In genomic region chr8:95620046-95620445, GRCm38 (mm10) we compare ENCODE assay signal across 34 mouse cellular contexts. TPM values are rescaled to one million over a fixed set of nuclear protein-coding genes. Genes with fewer than 3 reads are reported as not detected.
"Had no signal": no experiment of that assay in that cellular context is flagged by ENCODE, and none has a peak within 500 bp of the region (broad histone marks: within the 10 kb centered on the region; RNA-seq: fewer than 3 reads in every experiment).

No protein-coding gene starts in this region.

- ATAC-seq: hindbrain, postnatal 0 days; intestine, embryonic 16.5 days; liver, embryonic 12.5 days had no signal

- H3K27ac ChIP-seq: heart, adult 2 months; heart, embryonic 13.5 days; heart, embryonic 15.5 days; hindbrain, embryonic 13.5 days; hindbrain, embryonic 15.5 days; hindbrain, postnatal 0 days; kidney, embryonic 15.5 days; kidney, postnatal 0 days; limb, embryonic 13.5 days; limb, embryonic 15.5 days; liver, embryonic 12.5 days; liver, embryonic 14.5 days had no signal

- DNase-seq: gastrocnemius, postnatal 14 days; gastrocnemius, postnatal 36 days; heart, adult 11 months; heart, adult 2 months; heart, postnatal 14 days; heart, postnatal 36 days; kidney, adult 11 months; kidney, adult 2 months; kidney, adult 9 months; kidney, postnatal 14 days; kidney, postnatal 36 days; left cerebral cortex, postnatal 4 days had no signal

- H3K4me3 ChIP-seq: heart, adult 2 months; heart, embryonic 13.5 days; heart, embryonic 15.5 days; hindbrain, embryonic 13.5 days; hindbrain, embryonic 15.5 days; kidney, embryonic 15.5 days; limb, embryonic 13.5 days; limb, embryonic 15.5 days; liver, embryonic 12.5 days had no signal

RNA-seq across cellular contexts. Expression of gene Prss54, which starts 43.9 kb away (rescaled TPM):
- total RNA-seq: gastrocnemius, adult 18-20 months; gastrocnemius, adult 8-10 months; gastrocnemius, postnatal 14 days; gastrocnemius, postnatal 36 days; heart, adult 2 months; heart, postnatal 14 days; heart, postnatal 36 days; hematopoietic stem cell, adult 5-6 weeks; hindbrain, postnatal 0 days; layer of hippocampus, postnatal 10 days; layer of hippocampus, postnatal 36 days; left cerebral cortex, adult 18-20 months; left cerebral cortex, adult 8-10 months; left cerebral cortex, postnatal 10 days; left cerebral cortex, postnatal 25 days; left cerebral cortex, postnatal 4 days; liver, adult 2 months had no signal
